Mouse (Mus musculus): Measurements from ENCODE around the gene Psd4. TPM values are rescaled to one million over a fixed set of nuclear protein-coding genes. Genes with fewer than 3 reads are reported as not detected.
A peak's percentile ranks its signal among the peaks of the same experiment; 100 is the strongest.

Psd4 gene
- polyA plus RNA-seq, 1 experiment from 2014 or later: 3.4 TPM

- Histone ChIP-seq H3K4me1 (replicated peaks; ENCODE audit: control insufficient read depth, insufficient read depth, low read length) (no peaks in the 10 kb centered on the region), H3K4me3 (ENCODE audit: low read length) (no peak overlapping the region), H3K36me3 (ENCODE audit: control insufficient read depth, insufficient read depth, low read length) (no peaks in the 10 kb centered on the region), H3K9me3 (ENCODE audit: control insufficient read depth, low read length) (no peaks in the 10 kb centered on the region), H3K4me2 (ENCODE audit: low read depth, low read length) (no peak overlapping the region), H3K9ac (ENCODE audit: low read length) (no peak overlapping the region), H3K27ac (ENCODE audit: low read length) (no peak overlapping the region), H3K27me3 (ENCODE audit: control insufficient read depth, insufficient read depth, low read depth, low read length) (no peaks in the 10 kb centered on the region)
- no peak for ATAC-seq (ENCODE audit: low read depth)
These were observed 17.0 kb downstream of the Psd4 start for GRCm38 (mm10) chr2:24384393-24384792.

- 76% methylated on average over 14 of the region's 14 CpGs for WGBS
- H3K4me3 ChIP-seq (ENCODE audit: low read length): no peak overlapping the region
- no peaks in the 10 kb centered on the region for H3K27me3 ChIP-seq (ENCODE audit: control insufficient read depth, insufficient read depth, low read depth, low read length)
- H3K36me3 ChIP-seq (ENCODE audit: control insufficient read depth, insufficient read depth, low read length): no peaks in the 10 kb centered on the region
- no peak overlapping the region for H3K9ac ChIP-seq (ENCODE audit: low read length)
- peak; percentile 34; the same call in 1 of the 2 replicates for ATAC-seq (ENCODE audit: low read depth)
- no peaks in the 10 kb centered on the region for H3K4me1 ChIP-seq (replicated peaks; ENCODE audit: control insufficient read depth, insufficient read depth, low read length)
- H3K27ac ChIP-seq (ENCODE audit: low read length): no peak overlapping the region
- no peak overlapping the region for H3K4me2 ChIP-seq (ENCODE audit: low read depth, low read length)
- no peaks in the 10 kb centered on the region for H3K9me3 ChIP-seq (ENCODE audit: control insufficient read depth, low read length)
These were observed 18.0 kb downstream of the Psd4 start for GRCm38 (mm10) chr2:24385111-24385961.

GRCm38 (mm10) chr2:24386158-24386963 lies 19.0 kb downstream of the Psd4 start:
- peak; percentile 20; the same call in 1 of the 2 replicates for ATAC-seq (ENCODE audit: low read depth)
- H3K4me1 ChIP-seq (replicated peaks; ENCODE audit: control insufficient read depth, insufficient read depth, low read length): no peaks in the 10 kb centered on the region

GRCm38 (mm10) chr2:24386964-24387320 lies 19.6 kb downstream of the Psd4 start:
- Histone ChIP-seq H3K9me3 (ENCODE audit: control insufficient read depth, low read length) (no peaks in the 10 kb centered on the region), H3K4me2 (ENCODE audit: low read depth, low read length) (no peak overlapping the region), H3K9ac (ENCODE audit: low read length) (no peak overlapping the region), H3K27me3 (ENCODE audit: control insufficient read depth, insufficient read depth, low read depth, low read length) (no peaks in the 10 kb centered on the region), H3K27ac (ENCODE audit: low read length) (no peak overlapping the region), H3K36me3 (ENCODE audit: control insufficient read depth, insufficient read depth, low read length) (no peaks in the 10 kb centered on the region), H3K4me1 (replicated peaks; ENCODE audit: control insufficient read depth, insufficient read depth, low read length) (no peaks in the 10 kb centered on the region), H3K4me3 (ENCODE audit: low read length) (no peak overlapping the region)
- no peak for ATAC-seq (ENCODE audit: low read depth)
- 77% methylated on average over 2 of the region's 2 CpGs for WGBS

More at GRCm38 (mm10) chr2:24386158-24386963, 19.0 kb downstream of the Psd4 start:
- no peak overlapping the region for H3K27ac ChIP-seq (ENCODE audit: low read length)
- no peaks in the 10 kb centered on the region for H3K9me3 ChIP-seq (ENCODE audit: control insufficient read depth, low read length)
- 81% methylated on average over 21 of the region's 21 CpGs for WGBS
- no peak overlapping the region for H3K9ac ChIP-seq (ENCODE audit: low read length)
- no peaks in the 10 kb centered on the region for H3K27me3 ChIP-seq (ENCODE audit: control insufficient read depth, insufficient read depth, low read depth, low read length)
- no peak overlapping the region for H3K4me2 ChIP-seq (ENCODE audit: low read depth, low read length)
- H3K4me3 ChIP-seq (ENCODE audit: low read length): no peak overlapping the region
- H3K36me3 ChIP-seq (ENCODE audit: control insufficient read depth, insufficient read depth, low read length): no peaks in the 10 kb centered on the region

GRCm38 (mm10) chr2:24387361-24388283 lies 20.2 kb downstream of the Psd4 start:
- 76% methylated on average over 4 of the region's 4 CpGs for WGBS
- ATAC-seq (ENCODE audit: low read depth): no peak
- H3K9ac ChIP-seq (ENCODE audit: low read length): no peak overlapping the region

GRCm38 (mm10) chr2:24393251-24393650 lies 25.9 kb downstream of the Psd4 start:
- Histone ChIP-seq H3K27me3 (ENCODE audit: control insufficient read depth, insufficient read depth, low read depth, low read length) (no peaks in the 10 kb centered on the region), H3K9ac (ENCODE audit: low read length) (no peak overlapping the region), H3K36me3 (ENCODE audit: control insufficient read depth, insufficient read depth, low read length) (no peaks in the 10 kb centered on the region), H3K27ac (ENCODE audit: low read length) (no peak overlapping the region), H3K4me1 (replicated peaks; ENCODE audit: control insufficient read depth, insufficient read depth, low read length) (no peaks in the 10 kb centered on the region), H3K4me2 (ENCODE audit: low read depth, low read length) (no peak overlapping the region), H3K4me3 (ENCODE audit: low read length) (no peak overlapping the region), H3K9me3 (ENCODE audit: control insufficient read depth, low read length) (no peaks in the 10 kb centered on the region)
- WGBS: 69% methylated on average over 2 of the region's 2 CpGs
- ATAC-seq (ENCODE audit: low read depth): no peak

More at GRCm38 (mm10) chr2:24387361-24388283, 20.2 kb downstream of the Psd4 start:
- Histone ChIP-seq H3K27ac (ENCODE audit: low read length) (no peak overlapping the region), H3K4me2 (ENCODE audit: low read depth, low read length) (no peak overlapping the region), H3K36me3 (ENCODE audit: control insufficient read depth, insufficient read depth, low read length) (no peaks in the 10 kb centered on the region), H3K4me1 (replicated peaks; ENCODE audit: control insufficient read depth, insufficient read depth, low read length) (no peaks in the 10 kb centered on the region), H3K4me3 (ENCODE audit: low read length) (no peak overlapping the region), H3K9me3 (ENCODE audit: control insufficient read depth, low read length) (no peaks in the 10 kb centered on the region), H3K27me3 (ENCODE audit: control insufficient read depth, insufficient read depth, low read depth, low read length) (no peaks in the 10 kb centered on the region)

GRCm38 (mm10) chr2:24397115-24397514 lies 29.7 kb downstream of the Psd4 start:
- WGBS: 6% methylated on average over 2 of the region's 2 CpGs
- H3K27ac ChIP-seq (ENCODE audit: low read length): no peak overlapping the region
- no peaks in the 10 kb centered on the region for H3K4me1 ChIP-seq (replicated peaks; ENCODE audit: control insufficient read depth, insufficient read depth, low read length)
- no peak overlapping the region for H3K9ac ChIP-seq (ENCODE audit: low read length)
- no peak overlapping the region for H3K4me2 ChIP-seq (ENCODE audit: low read depth, low read length)
- H3K4me3 ChIP-seq (ENCODE audit: low read length): no peak overlapping the region
- no peaks in the 10 kb centered on the region for H3K9me3 ChIP-seq (ENCODE audit: control insufficient read depth, low read length)
- ATAC-seq (ENCODE audit: low read depth): no peak
- no peaks in the 10 kb centered on the region for H3K27me3 ChIP-seq (ENCODE audit: control insufficient read depth, insufficient read depth, low read depth, low read length)
- H3K36me3 ChIP-seq (ENCODE audit: control insufficient read depth, insufficient read depth, low read length): no peaks in the 10 kb centered on the region

GRCm38 (mm10) chr2:24400711-24401110 lies 33.3 kb downstream of the Psd4 start:
- peaks cover 2% of the 10 kb centered on the region for H3K27me3 ChIP-seq (ENCODE audit: control insufficient read depth, insufficient read depth, low read depth, low read length)
- 74% methylated on average over 3 of the region's 3 CpGs for WGBS
- H3K4me3 ChIP-seq (ENCODE audit: low read length): no peak overlapping the region
- no peak overlapping the region for H3K9ac ChIP-seq (ENCODE audit: low read length)
- no peaks in the 10 kb centered on the region for H3K9me3 ChIP-seq (ENCODE audit: control insufficient read depth, low read length)
- H3K4me1 ChIP-seq (replicated peaks; ENCODE audit: control insufficient read depth, insufficient read depth, low read length): 0 out of 2 replicates have a peak, but pooled peaks cover 2% of the 10 kb centered on the region
- ATAC-seq (ENCODE audit: low read depth): no peak
- no peak overlapping the region for H3K27ac ChIP-seq (ENCODE audit: low read length)
- no peaks in the 10 kb centered on the region for H3K36me3 ChIP-seq (ENCODE audit: control insufficient read depth, insufficient read depth, low read length)
- H3K4me2 ChIP-seq (ENCODE audit: low read depth, low read length): no peak overlapping the region

Data from lung, embryonic 16.5 days (tissue).